Mouse (Mus musculus): ENCODE measurements at regions not wholly inside any gene's neighbourhood (a gene's known extent, or its start where the extent isn't known, plus 50 kb on each side); places are given as distances from the start of the nearest gene placed in this dataset. TPM values are rescaled to one million over a fixed set of nuclear protein-coding genes. Genes with fewer than 3 reads are reported as not detected.

DNA sequence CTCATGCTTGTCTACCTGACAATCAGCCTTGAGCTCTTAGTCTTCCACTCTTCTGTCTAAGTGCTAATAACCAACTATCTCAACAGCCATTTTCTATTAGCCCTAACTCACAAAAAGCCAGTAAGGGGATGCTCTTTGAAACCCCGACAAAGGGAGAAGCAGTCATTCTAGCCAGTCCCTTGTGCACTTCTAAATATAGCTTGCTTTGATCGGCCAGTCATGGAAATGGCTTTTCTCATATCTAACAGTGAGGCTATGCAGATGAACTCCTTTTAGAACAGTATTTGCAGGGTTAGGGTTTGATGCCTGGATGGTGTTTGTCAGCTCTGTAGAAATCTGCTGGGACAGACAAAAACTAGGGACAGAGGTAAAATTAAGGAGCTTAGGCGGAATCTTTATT is 54.5 kb upstream of the Arg1 start:
- Histone ChIP-seq H3K4me3 (no peak overlapping the region), H3K4me1 (no peaks in the 10 kb centered on the region), H3K9me3 (no peaks in the 10 kb centered on the region), H3K36me3 (no peaks in the 10 kb centered on the region), H3K27me3 (no peaks in the 10 kb centered on the region), H3K4me2 (no peak overlapping the region), H3K9ac (no peak overlapping the region), H3K27ac (no peak overlapping the region)
- 81% methylated on average over 3 of the region's 3 CpGs for WGBS
- ATAC-seq (ENCODE audit: borderline replicate concordance, extremely low read depth, low FRiP score, low TSS enrichment) = no peak

Small RNA genes lying in the stretch of these regions (microRNA-seq; reads per million reads assigned to microRNA genes)
- gene Gm22566 = not detected
